Mouse (Mus musculus) left cerebral cortex, adult 2 months (tissue): ENCODE data around the gene Mycl. TPM values are rescaled to one million over a fixed set of nuclear protein-coding genes. Genes with fewer than 3 reads are reported as not detected.

Experiments used
- DNase-seq, 2 experiments: peaks; one replicate each; pipeline ENCODE4 v3.0.0; 2021 to 2022; ENCODE audit warnings: low spot score in 2 of 2, mixed read lengths in 1 of 2; ENCODE audit errors: extremely low spot score in 1 of 2
- H3K27ac ChIP-seq: fragments of 200-600 bp; 2 replicates; pipeline ENCODE4 v1.8.1; 2022
- H3K4me3 ChIP-seq: fragments of 200-600 bp; 2 replicates; pipeline ENCODE4 v1.8.1; 2022
- CTCF ChIP-seq: fragments of 200-600 bp; IDR thresholded peaks from 2 replicates; pipeline ENCODE4 v1.8.1; 2022; ENCODE audit warnings: antibody characterized with exemption, mild to moderate bottlenecking, moderate library complexity
- intact Hi-C: fragments of 180-260 bp; cut with DNase I; formaldehyde crosslinking; loops from one replicate; pipeline ENCODE4 v1.15.1; 2025
- total RNA-seq, 2 experiments: library from RNA; stranded (reverse); gene quantifications; 2 replicates each; pipeline ENCODE4 v1.2.3; 2021

Mycl gene
- total RNA-seq, 2 experiments from 2014 or later = 11.3 to 12.0 TPM

- no peak for DNase-seq
- Histone ChIP-seq H3K27ac (no peak overlapping the region), H3K4me3 (no peak overlapping the region)
- TF ChIP-seq CTCF = no peak
- intact Hi-C loops = no loop called here
Measured at GRCm38 (mm10) chr4:123026161-123026560, 30.7 kb downstream of the Mycl start.

- Histone ChIP-seq H3K4me3 (no peak overlapping the region), H3K27ac (no peak overlapping the region)
- no peak for TF ChIP-seq CTCF
- no peak for DNase-seq
- intact Hi-C loops = no loop called here
Measured at GRCm38 (mm10) chr4:123026597-123026996, 31.1 kb downstream of the Mycl start.

GRCm38 (mm10) chr4:123034841-123035240 is 39.4 kb downstream of the Mycl start:
- no peak for DNase-seq
- H3K27ac ChIP-seq = no peak overlapping the region
- no peak overlapping the region for H3K4me3 ChIP-seq
- TF ChIP-seq CTCF = no peak
- intact Hi-C loops = no loop called here

DNA sequence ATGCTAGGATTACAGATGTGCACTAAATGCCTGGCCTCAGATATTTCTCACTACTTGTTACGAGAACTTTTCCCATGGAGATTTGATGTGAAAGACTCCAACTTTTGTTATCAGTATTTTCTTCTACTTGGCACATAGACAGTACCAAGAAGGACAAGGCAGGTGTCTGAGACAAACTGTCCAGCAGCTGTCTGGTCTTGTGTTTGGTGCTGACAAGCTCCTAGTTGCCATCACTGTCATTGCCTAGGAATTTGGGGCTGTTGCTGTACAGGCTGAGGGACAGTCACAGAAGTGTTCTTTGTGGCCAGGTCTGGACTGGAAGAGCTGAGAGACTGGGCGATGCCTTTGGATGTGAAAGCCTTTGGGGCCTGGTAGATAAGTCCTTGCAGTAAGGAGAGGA is 40.2 kb downstream of the Mycl start:
- intact Hi-C loops = no loop called here
- no peak overlapping the region for H3K4me3 ChIP-seq
- no peak for TF ChIP-seq CTCF
- no peak for DNase-seq
- no peak overlapping the region for H3K27ac ChIP-seq

DNA sequence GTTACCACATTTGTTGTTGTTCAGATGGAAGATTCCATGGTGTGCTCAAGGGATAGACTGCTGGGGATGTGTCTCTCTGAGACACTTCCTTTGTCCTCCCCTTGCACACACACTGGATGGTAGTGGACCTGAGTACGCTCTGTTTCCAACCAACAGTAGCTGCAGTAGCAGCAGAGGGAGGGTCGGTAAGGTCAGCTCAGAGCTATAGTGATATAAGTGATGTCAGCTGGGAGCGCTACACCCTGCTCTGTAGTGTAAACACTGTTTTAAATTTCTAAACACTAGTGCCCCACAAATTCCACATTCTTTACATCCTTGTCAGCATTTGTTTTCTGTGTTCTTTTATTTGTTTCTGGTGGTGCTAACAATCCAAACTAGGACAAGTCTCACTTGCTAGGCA is 41.3 kb downstream of the Mycl start:
- H3K27ac ChIP-seq = no peak overlapping the region

DNA sequence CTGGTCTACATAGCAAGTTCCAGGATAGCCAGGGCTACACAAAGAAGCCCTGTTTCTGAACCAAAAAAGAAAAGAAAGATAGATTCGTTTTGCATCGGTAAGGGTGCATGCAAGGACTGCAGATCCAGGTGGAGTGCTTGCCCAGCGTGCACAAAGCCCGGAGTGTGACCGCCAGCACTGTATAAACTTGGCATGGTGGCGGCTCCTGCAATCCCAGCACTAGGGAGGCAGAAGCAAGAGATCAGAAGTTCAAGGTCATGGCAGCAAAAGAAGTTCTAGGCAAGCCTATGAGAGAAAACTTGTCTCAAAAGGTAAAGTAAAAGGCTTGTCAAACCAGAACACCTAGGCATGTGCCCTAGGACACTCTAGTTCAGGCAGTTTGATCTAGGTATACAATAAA is 45.7 kb downstream of the Mycl start:
- no peak for TF ChIP-seq CTCF
- H3K4me3 ChIP-seq = no peak overlapping the region
- intact Hi-C loops = no loop called here
- DNase-seq = no peak
- no peak overlapping the region for H3K27ac ChIP-seq

More for the DNA sequence above, 41.3 kb downstream of the Mycl start:
- intact Hi-C loops = no loop called here
- no peak for TF ChIP-seq CTCF
- no peak for DNase-seq
- H3K4me3 ChIP-seq = no peak overlapping the region

- TF ChIP-seq CTCF = no peak
- H3K4me3 ChIP-seq = no peak overlapping the region
- no peak for DNase-seq
- no peak overlapping the region for H3K27ac ChIP-seq
- intact Hi-C loops = no loop called here
Measured at GRCm38 (mm10) chr4:123043858-123044257, 48.4 kb downstream of the Mycl start.

DNA sequence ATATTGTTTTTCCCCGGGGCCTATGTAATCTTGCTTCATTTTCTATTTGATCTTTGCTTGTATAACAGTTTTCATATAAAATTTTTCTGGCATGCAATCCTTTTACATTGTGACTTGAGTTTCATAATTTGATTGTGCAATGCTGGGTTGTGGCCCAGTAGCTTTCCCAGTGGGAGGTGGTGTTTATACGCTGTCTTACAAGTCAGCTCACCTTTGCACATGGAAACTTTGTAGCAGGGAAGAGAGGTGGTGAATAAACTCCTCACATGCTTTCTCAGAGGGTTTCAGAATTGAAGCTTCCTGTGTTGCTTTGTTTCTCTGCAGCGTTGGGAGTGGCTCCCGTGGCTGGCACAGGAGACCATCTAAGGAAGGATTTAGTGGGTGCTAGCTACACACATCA is 49.4 kb downstream of the Mycl start:
- no peak for DNase-seq
- Histone ChIP-seq H3K27ac (no peak overlapping the region), H3K4me3 (no peak overlapping the region)
- no peak for TF ChIP-seq CTCF
- intact Hi-C loops = no loop called here

GRCm38 (mm10) chr4:123046300-123046699 is 50.8 kb downstream of the Mycl start:
- no peak overlapping the region for H3K4me3 ChIP-seq
- intact Hi-C loops = no loop called here
- no peak for DNase-seq
- no peak overlapping the region; the same call in 1 of the 2 replicates for H3K27ac ChIP-seq
- TF ChIP-seq CTCF = no peak

DNA sequence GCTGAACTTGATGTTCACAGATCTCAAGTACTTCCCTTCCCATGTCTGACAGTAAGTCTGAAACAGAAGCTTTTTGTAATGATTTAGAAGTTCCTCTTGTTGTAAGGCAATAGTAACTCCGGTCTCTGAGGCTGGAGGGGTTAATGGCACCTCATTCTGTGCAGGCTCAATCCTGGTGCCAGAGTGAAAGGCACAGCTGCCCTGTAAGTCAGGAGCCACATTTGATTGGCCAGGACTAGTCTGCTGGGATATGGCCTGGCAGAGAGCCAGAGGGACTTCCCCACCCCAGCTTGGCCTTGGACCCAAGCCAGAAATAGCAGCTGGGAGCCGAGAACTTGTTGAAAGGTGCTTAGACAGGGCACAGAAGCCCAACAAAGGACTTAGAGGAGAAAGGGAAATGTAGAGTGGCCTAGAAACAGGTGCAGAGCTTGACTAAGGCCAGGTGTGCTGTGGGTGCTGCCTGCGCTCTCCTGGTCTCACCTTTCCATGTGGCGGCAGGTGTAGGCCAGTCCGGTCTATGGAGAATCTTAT is 55.3 kb downstream of the Mycl start:
- peak; percentile 36 to 47 for DNase-seq
- Histone ChIP-seq H3K27ac (no peak overlapping the region), H3K4me3 (no peak overlapping the region)
- intact Hi-C loops = loop anchor here (5.0 kb wide), 1 partner anchor 168 kb away; no protein-coding TSS in a partner anchor
- no peak for TF ChIP-seq CTCF

Other genes starting within 250 kb of the Mycl start
- 10 to 100 TPM; 97.2 to 97.7 TPM for gene Ppt1, start 159.4 kb upstream of the Mycl start, total RNA-seq
- 100 to 1,000 TPM; 260 to 281 TPM for gene Cap1, start 109.6 kb upstream of the Mycl start, total RNA-seq
- gene Mfsd2a, start 34.5 kb upstream of the Mycl start, total RNA-seq = 10 to 100 TPM; 35.0 to 39.8 TPM
- gene Trit1, start 20.9 kb downstream of the Mycl start, total RNA-seq = 10 to 100 TPM; 17.9 to 21.8 TPM
- gene Bmp8b, start 109.5 kb downstream of the Mycl start, total RNA-seq = under 1 TPM in 1 of 2 experiments, not detected in 1; 0.26 TPM
- gene Oxct2b, start 120.6 kb downstream of the Mycl start, total RNA-seq = under 1 TPM; 0.25 to 0.30 TPM
- 10 to 100 TPM; 19.3 to 24.4 TPM for gene Ppie, start 144.3 kb downstream of the Mycl start, total RNA-seq
- 100 to 1,000 TPM; 530 to 532 TPM for gene Hpcal4, start 187.6 kb downstream of the Mycl start, total RNA-seq
- gene Nt5c1a, start 205.9 kb downstream of the Mycl start, total RNA-seq = 10 to 100 TPM in 1 of 2 experiments, 1 to 10 TPM in 1; 9.3 to 11.4 TPM
- 1 to 10 TPM; 2.7 to 3.9 TPM for gene Heyl, start 237.9 kb downstream of the Mycl start, total RNA-seq